Mouse (Mus musculus): ENCODE measurements around the gene Ogfr.

Ogfr gene

DNA sequence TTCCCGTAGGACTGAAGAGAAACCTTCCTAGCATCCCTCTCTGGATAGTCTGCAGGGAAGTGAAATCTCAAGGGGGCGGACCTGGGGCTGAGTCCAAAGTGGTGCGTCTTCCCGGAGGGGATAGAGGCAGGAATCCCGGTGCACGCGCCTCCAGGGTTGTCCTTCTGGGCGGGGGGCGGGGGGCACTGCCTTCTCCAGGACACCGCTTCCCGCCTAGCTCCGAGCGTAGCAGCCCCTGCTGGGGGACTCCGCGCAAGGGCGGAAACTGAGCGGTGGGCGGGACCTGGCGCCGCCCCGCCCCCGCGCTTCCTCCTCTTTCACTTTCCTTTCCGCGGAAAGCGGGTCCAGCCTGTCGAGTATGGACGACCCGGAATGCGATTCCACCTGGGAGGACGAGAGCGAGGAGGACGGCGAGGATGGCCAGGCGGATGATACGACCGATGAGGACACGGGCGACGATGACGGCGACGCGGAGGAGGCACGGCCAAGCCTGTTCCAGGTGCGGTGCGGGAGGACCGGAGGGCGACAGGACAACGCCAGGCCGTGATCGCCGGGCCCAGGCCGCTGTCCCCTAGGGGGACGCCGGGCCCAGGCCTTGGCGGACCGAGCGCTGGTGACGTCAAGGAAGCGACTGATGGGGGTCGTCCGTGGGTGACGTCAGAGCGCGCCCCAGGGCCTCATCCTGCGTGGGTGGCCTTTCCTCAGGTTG lies at the start of gene Ogfr:
Gene Ogfr, plus strand, starts transcription at position 123 of the 709 bp plus-strand sequence.
- peak; percentile 63 for DNase-seq (ENCODE audit: low spot score)

DNA sequence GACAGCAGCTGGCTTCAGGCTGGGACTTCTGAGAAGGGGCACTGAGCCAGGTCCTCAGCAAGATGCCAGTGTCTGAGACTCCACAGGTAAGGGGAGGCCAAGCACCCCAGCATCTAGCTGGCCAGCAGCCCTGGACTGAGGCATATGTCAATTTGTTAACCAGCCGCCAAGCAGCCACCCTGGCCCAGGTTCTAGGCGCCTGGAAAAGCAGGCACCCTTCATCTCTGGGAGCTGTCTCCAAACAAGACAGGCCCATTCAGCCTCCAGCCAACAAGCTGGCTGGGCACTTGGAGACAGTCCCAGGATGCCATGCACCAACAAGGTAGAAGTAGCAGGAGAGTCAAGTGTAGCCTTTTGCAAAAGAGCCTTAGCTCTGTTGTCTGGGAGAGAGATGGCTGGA lies 45.4 kb upstream of the Ogfr start:
- DNase-seq (ENCODE audit: low spot score): no peak

DNA sequence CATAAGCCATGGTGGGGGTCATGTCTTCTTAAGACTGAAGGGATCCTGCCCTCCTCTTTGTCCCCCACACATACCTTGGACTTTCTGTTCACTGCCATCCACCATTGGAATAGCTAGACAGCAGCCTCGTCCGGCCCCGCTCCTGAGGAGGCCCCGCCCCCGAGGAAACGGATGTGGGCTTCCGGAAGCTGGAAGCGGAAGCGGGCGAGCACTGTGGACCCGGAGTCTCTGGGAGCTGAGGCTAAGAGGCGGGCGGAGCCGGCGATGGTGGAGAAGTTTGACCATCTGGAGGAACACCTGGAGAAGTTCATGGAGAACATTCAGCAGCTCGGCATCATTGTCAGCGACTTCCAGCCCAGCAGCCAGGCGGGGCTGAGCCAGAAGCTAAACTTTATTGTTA lies 44.0 kb upstream of the Ogfr start:
- no peak for DNase-seq (ENCODE audit: low spot score)

DNA sequence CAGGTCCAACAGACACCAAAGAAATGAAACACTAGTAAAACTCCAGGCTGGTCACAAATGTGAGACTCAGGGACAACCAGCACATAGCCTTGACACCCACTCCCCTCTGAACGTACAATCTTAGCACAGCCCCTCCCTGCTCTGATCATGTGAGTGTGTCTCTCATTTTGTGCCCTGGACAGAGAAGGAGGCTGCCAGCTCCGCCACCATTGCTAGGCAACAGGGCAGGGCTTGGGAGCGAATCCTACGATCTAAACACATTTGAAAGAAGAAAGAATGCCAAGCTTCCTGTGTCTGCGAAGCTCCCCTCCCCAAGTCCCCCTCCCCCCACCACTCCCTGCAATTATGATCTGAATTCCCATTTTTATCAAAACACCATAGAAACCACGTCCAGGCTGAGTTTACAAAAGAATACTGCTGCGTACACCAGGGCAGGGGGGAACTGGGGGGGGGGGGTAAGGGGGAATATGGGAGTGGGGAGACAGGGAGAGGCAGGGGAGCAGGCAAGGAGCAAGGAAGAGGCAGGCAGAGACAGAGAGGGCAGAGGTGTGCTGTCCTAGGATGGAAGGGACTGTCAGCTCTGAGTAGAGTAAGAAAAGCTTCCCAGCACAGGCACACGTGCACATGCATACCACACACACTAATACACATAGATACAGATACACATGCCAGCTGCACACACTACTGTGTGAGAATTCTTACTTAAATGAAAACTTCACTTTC lies 41.5 kb upstream of the Ogfr start:
- DNase-seq (ENCODE audit: low spot score): no peak

DNA sequence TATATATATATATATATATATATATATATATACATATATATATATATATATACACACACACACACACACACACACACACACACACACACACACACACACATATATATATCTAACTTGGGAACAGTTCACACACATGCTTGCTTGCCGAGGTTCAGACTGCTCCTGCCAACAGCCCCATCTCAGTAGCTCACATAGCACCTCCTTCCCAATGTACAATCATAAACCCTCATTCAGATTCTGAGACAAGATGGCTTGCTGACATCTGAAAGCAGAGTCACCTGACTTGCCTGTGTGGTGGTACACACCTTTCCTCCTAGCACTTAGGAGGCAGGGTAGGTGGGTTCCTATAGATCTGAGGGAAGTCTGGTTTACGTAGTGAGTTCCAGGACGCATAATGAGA lies 36.7 kb upstream of the Ogfr start:
- DNase-seq (ENCODE audit: low spot score): no peak

DNA sequence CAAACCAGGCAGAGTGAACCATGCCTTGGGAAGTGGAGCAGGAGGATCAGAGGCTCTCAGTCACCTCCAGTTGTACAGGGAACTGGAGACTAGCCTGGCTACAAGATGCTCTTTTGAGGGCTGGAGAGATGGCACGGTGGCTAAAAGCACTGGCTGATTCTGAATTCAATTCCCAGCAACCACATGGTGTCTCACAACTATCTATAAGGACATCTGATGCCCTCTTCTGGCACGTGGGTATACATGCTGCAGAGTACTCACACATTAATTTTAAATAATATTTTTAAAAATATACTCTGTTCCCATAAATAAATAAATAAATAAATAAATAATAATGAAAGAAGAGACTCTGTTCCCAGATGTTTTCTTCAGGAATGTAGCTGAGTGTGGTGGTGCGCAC lies 33.8 kb upstream of the Ogfr start:
- no peak for DNase-seq (ENCODE audit: low spot score)

DNA sequence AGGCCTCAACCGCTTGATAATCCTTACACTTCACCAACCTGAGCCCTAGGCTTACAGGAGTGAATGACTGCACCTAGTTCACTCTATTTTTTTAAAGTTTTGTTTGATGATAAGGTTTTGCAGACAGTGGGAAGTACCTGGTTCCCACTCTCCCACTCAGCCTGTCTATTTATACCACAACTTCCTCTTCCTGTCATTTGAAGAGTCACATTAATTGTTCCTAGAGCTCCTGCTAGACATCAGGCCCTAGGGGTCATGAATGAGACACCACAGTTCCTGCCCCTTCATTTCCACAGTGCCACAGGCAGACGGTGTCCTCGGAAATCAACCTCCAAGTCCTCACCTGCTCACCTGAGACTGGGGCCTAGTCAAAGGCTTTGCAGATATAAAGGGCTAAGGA lies 32.6 kb upstream of the Ogfr start:
- DNase-seq (ENCODE audit: low spot score): no peak

DNA sequence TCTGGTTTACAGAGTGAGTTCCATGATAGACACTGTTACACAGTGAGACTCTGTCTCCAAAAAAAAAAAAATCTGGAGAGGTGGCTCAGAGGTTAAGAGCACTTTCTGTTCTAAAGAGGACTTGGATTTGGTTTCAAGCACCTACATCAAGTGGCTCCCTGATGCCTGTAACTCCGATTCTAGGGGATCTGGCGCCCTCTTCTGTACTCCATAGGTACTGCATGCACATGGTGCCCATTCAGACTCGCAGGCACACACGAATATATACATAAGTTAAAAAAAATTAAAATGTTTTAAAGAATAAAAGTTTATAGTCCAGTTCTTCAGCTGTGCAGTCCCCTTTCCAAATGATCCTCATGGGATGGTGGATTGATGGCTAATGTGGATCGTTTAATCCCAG lies 28.8 kb upstream of the Ogfr start:
- DNase-seq (ENCODE audit: low spot score): no peak

DNA sequence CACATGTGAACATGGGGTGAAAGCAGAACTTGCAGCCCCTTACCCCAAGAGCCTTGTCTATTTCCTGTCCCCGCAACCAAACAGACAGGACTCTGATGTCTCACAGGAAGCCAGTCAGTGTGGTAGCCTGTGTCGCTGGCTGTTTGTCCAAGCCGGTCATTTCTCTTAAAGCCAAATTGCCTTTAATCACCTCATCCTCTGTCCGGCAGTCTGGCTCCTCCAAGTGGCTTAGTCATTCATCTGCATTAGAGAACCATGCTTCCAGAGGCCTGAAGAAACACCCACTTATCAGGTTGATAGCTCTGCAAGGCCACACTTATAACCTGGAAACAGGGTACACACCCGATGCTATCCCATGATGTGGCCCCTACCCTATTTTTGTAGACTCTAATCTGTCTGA lies 26.9 kb upstream of the Ogfr start:
- DNase-seq (ENCODE audit: low spot score): no peak

DNA sequence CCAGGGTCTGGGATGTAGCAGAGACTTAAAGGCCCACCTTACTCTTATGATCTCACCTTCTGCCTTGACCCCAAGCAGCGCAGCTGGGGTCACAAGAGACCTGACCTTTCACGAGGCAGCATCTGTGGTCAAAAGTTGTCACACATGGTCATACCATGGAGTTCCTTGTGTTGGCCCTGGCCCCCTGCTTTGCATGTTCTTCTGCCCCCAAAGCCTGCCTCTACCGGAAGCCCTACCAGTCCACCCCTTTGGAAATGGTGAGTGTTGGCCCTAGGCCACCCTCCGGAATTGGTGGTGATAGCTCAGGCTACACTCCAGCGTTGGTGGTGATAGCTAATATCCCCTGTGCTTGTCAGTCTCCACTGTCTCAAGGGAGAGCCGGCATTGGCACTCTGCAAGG lies 25.7 kb upstream of the Ogfr start:
- no peak for DNase-seq (ENCODE audit: low spot score)

DNA sequence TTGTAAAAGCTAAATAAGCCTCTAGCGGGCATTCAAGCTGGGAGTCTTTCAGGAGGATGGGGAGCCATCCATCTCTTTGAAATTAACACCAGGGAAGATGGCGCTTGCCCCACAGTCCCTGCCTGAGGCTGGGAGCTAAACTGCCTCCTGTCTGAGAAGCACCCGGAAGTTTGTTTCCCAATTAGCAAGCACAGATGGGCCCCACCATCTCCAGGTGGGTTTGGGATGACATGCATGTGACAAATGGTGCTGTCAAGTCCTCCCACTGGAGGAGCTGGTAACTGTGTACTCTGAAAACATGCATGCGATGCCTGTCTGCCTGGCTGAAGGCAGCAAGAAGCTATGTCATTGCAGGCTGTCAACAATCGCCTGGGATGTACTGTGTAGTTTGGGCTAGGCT lies 25.2 kb upstream of the Ogfr start:
- no peak for DNase-seq (ENCODE audit: low spot score)

DNA sequence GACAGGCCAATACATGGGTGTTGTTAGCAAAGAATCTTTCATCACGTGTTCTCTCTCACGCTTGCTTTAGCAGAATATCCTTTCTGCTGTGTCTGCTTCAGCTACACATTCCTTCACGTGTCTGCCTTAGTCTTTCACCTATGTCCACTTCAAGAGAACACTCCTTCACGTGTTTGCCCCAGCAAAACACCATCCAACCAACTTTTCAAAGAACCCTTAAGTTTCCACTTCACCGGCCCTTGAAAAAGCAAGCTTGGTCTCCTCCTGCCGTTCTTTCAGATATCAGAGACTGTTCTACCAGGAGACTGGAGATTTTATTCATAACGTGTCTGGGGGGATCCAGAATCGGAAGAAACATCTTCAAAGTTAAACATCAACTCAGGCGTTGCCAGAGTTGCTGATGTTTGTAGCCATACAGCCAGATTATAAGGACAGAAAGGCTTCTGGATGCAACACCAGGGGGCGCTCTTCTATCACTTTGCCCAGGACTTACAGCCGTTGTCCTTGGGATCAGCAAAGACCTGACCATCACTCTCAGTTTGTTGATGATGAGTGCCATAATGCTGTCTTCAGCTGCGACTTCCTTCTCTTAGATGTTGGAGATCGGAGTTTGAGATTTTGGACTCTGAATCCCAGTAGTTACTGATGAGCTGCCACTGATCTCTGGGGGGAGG lies 22.7 kb upstream of the Ogfr start:
- no peak for DNase-seq (ENCODE audit: low spot score)

DNA sequence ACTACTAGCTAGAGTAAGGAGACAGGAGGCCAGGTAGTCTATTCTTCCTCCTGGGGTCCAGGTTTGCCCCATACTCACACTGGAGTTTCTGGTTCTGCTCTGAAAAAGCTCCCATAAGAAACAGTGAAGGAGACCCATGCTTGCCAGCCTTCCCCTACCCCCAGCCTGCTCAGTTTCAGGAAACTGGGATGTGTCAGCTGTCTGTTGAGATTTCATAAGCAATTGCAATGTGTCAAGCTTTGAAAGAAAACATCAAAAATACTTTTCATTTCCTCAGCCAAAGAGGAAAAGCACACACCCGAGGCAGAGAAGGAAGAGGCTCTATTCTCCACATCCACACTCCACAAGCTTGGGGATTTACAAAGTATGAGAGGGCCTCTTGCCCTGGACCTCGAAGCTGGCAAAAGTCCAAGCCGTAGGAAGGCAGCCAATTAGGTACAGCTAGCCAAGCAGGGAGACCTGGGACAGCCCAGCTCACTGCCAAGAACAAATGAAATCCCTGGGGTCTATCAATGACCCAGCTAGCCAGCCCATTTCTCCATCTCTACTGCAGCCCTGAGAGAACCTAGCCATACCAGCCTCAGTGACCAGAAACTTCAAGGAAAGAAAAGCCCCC lies 19.9 kb upstream of the Ogfr start:
- no peak for DNase-seq (ENCODE audit: low spot score)

DNA sequence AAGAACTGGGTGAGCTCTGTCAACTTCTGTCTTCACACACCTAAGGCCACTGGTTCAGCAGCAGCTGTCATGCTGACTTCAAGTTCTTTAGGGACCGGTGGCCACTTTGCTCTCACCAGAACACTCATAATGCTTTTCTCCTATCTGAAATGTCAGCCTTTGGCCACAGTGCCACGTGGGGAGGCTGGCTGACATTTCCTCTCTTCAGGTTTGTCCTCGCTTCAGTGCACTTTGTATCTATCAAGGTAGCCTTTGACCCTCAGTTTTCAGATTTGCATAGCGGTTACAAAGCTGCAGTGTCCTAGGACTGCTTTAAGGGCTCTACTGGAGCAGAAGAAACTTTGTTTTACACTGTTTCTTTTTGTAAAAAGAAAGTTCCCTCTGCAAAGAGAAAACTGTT lies 12.6 kb upstream of the Ogfr start:
- DNase-seq (ENCODE audit: low spot score): no peak

DNA sequence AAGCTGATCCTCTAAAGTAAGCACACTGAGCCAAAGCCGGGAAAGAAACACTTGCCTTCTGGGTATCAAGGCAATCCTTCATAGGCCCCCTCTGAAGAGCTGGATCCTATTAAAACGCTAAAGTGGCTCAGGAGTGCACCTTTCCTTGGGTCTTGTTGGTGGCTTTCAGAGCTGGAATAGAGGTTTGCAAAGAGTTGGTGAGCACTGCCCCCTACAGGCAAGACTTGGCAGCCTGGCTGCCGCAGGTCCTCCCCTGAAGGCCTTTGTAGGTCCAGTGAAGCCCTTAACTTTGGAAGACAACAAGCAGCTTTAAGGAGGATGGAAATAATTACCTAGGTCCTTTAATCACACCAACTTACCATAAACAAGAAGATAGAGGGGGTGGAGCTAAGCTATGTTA lies 10.4 kb upstream of the Ogfr start:
- DNase-seq (ENCODE audit: low spot score): no peak

DNA sequence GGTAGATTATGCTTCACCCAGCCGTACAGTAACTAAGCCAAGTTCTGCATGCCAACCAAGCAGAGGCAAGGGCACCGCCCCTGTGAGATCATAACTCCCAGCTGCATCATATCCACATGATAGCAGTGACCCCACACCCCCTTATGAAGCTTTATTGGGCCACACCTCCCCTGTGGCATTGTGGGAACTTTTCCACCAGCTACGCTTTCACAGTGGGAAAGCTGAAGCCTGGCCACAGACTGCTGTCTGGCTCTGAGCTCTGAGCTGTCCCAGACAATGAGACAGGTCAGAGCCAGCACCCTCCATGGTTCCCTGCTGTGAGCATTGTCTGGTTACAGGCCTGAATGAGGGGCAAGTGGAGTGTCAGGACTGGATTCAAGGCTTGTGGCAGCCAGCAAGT lies 8.0 kb upstream of the Ogfr start, which contains the start of gene Mrgbp:
Gene Mrgbp, plus strand, starts transcription at position 303 of the 400 bp plus-strand sequence.
- no peak for DNase-seq (ENCODE audit: low spot score)

DNA sequence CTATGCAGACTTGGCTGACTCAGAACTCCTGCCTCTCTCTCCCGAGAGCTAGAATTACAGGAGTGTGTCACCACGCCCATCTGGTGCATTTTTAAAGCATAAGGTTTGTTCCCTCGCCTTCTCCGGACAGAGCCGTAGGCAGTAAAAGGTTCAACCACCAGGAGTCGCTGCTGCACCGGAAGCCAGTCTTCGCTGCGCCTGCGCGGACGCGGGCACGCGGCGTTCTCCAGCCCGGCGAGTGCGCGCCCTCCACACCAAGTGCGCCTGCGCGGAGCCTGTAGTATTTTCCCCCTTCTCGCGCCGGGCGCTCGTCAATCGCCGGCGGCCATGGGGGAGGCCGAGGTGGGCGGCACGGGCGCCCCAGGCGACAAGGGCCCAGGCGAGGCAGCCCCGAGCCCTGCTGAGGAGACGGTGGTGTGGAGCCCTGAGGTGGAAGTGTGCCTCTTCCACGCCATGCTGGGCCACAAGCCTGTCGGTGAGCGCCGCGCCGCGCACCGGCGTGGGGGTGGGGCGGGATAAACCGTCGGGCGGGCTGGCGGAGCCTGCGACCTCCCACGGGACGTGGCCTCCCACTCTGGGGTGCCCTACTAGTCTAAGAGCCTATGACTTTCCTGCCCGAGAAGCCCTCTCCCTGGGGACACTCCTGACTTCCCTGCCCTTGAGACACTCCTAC lies 6.4 kb upstream of the Ogfr start:
- peak; percentile 91 for DNase-seq (ENCODE audit: low spot score)

DNA sequence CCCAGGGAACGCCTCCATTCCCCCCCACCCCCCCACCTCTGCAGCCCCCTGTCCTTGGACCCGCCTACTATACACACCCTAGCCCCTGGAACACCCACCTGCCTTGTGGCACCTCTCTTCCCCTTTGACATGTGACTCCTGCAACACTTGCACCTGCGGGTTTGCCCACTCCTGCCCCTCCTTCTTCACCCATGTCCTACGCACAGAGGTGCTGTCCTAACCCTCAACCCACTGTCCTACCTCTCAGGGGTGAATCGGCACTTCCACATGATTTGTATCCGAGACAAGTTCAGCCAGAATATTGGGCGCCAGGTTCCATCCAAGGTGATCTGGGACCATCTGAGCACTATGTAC lies 5.9 kb upstream of the Ogfr start:
- no peak for DNase-seq (ENCODE audit: low spot score)

DNA sequence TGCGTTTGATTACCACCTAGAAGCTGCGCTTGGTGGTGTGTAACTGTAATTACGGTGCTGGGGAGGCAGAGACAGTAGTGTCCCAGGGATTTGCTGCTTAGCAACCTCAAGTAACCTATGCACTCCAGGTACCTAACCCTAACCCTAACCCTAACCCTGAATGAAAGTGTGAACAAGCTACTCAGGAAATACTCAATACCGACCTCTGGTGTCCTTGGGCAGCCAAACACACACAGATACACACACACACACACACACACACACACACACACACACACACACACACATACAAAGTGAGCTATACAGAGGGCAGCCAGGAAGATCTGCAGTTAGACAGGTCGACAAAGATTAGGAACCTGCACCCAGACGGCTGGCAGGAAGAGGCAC lies 316 bp upstream of the Ogfr start:
- no peak for DNase-seq (ENCODE audit: low spot score)

DNA sequence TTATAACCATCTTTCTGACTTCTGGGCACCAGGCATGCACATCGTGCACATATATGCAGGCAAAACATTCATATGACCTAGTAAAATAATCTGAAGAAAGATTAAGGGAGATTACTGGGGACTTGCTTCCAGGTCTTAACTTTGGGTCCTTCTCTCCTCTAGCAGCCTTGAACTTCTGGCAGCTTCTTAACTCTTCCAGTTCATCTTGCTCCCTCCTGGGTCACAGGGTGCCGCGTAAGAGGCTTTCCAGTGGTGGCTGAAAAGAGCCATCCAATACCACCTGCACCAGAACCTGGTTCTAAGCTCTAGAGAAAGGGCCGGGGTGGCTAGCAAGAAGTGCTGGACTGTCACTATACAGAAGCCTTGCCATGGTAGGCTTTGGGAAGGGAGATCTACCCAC lies 8.4 kb downstream of the Ogfr start, which contains the start of gene Col9a3:
Gene Col9a3, plus strand, starts transcription at position 301 of the 400 bp plus-strand sequence.
- DNase-seq (ENCODE audit: low spot score): no peak

DNA sequence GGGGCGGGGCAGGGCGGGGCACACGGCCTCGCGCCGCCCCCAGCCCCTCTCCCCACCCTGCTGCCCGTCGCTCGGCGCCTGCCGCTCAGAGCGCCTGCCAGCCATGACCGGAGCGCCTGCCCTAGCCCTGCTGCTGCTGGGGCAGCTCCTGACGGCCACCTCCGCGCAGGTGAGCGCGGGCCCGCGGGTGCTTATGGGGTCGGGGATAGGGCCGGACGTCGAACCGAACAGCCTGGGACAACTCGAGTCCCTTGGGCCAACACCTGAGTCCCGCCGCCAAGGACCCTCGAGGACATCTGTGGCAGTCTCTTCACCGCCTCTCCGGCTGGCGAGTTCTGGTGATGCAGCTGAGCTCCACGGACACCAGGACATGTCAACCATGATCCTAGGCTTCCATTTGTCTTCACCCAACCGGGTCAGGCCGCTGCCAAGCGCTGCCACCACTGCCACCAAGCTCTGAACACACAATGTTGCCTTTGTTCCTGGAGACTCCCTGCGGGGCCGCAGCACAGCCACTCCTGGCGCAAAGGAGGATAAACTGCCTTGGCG lies 9.2 kb downstream of the Ogfr start:
- DNase-seq (ENCODE audit: low spot score): no peak

DNA sequence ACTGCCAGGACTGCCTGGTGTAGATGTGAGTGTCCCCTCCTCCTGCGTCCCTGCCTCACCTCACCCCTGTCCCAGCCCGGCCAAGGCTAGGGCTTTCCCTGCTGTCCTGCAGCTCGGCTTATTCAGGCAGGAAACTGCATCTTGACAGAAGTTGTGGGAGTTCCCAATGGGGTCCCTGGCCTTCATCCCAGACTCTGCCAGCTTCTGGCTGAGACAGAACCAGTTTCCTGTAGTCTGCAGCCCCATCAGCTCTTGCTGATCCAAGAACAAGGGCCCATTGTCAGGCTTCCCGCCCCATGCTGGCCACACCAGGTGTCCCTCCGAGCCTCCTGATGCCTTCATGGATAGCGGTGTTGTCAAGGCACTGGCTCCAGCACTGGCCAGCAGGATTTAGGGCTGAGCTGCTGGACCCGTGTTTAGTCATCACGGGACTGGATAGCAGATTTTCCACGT lies 11.6 kb downstream of the Ogfr start:
- DNase-seq (ENCODE audit: low spot score): no peak

Measured in ovary, adult 18-20 months (tissue).